Mouse (Mus musculus) naive thymus-derived CD4-positive, alpha-beta T cell, adult 5 months (primary cell): ENCODE data around the gene Ubald2. TPM values are rescaled to one million over a fixed set of nuclear protein-coding genes. Genes with fewer than 3 reads are reported as not detected.

Source experiments
- polyA plus RNA-seq: library from polyadenylated mRNA; unstranded; fragments of 100-300 nt; shearing (Covaris generic); gene quantifications from one replicate; pipeline ENCODE4 v1.2.1, GENCODE M21; 2017

The Ubald2 gene
- polyA plus RNA-seq, result 233 TPM

GRCm38 (mm10) chr11:116433356-116434286 is at the start of gene Ubald2:
Gene Ubald2 (plus strand): TSS chr11:116434094.

GRCm38 (mm10) chr11:116412904-116413630 is 20.8 kb upstream of the Ubald2 start, which contains the start of gene Rnf157:
Gene Rnf157 (minus strand): TSS chr11:116413032.

DNA sequence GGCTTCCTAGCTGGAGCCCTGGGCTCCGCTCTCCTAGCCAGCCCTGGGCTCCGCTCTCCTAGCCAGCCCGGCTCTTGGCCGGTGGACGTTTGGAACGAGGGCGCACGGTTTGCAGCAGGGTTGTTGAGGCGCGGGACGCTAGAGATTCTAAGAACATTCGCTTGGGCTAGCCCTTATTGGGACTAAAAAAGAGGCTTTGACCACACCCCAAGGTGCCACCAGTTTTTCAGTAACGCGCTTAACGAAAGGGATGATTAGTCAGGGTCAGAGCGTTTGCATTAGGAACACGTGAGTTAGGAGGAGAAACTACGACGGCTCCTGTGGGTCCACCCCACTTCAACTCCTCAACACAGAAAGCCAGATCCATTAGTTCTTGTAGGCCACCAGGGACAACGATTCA is 32.2 kb downstream of the Ubald2 start, which contains the start of gene Qrich2:
Gene Qrich2, minus strand, starts transcription at position 101 of the 400 bp plus-strand sequence.

Other genes with a start within 250 kb of the Ubald2 start
- gene Ten1, start 235.2 kb upstream of the Ubald2 start, polyA plus RNA-seq, result 43.9 TPM
- 21.8 TPM for gene Acox1, start 235.0 kb upstream of the Ubald2 start, polyA plus RNA-seq
- 0.12 TPM for gene Evpl, start 196.0 kb upstream of the Ubald2 start, polyA plus RNA-seq
- gene Srp68, start 159.9 kb upstream of the Ubald2 start, polyA plus RNA-seq, result 76.0 TPM
- gene Galr2, start 153.2 kb upstream of the Ubald2 start, polyA plus RNA-seq, result not detected
- 44.3 TPM for gene Exoc7, start 126.9 kb upstream of the Ubald2 start, polyA plus RNA-seq
- not detected for gene Foxj1, start 98.7 kb upstream of the Ubald2 start, polyA plus RNA-seq
- gene Rnf157, start 21.1 kb upstream of the Ubald2 start, polyA plus RNA-seq, result 13.5 TPM
- gene Qrich2, start 32.1 kb downstream of the Ubald2 start, polyA plus RNA-seq, result not detected
- 135 TPM for gene Prpsap1, start 60.1 kb downstream of the Ubald2 start, polyA plus RNA-seq
- 0.20 TPM for gene Sphk1, start 96.8 kb downstream of the Ubald2 start, polyA plus RNA-seq
- gene Ube2o, start 147.4 kb downstream of the Ubald2 start, polyA plus RNA-seq, result 17.9 TPM
- gene Aanat, start 152.3 kb downstream of the Ubald2 start, polyA plus RNA-seq, result not detected
- 15.5 TPM for gene Rhbdf2, start 192.9 kb downstream of the Ubald2 start, polyA plus RNA-seq
- gene Prcd, start 219.4 kb downstream of the Ubald2 start, polyA plus RNA-seq, result not detected
- gene Cygb, start 220.2 kb downstream of the Ubald2 start, polyA plus RNA-seq, result not detected